Mouse (Mus musculus): ENCODE measurements around the gene Erc2.

Gene Erc2

GRCm38 (mm10) chr14:28505586-28506375 is 883.6 kb downstream of the Erc2 start:
- peak; percentile 32 for DNase-seq (ENCODE audit: low read depth, low spot score)

GRCm38 (mm10) chr14:28506376-28506831 is 884.2 kb downstream of the Erc2 start:
- DNase-seq (ENCODE audit: low read depth, low spot score), result peak; percentile 8

- DNase-seq (ENCODE audit: low read depth, low spot score), result no peak
Measured at GRCm38 (mm10) chr14:28507011-28507410, 884.8 kb downstream of the Erc2 start.

GRCm38 (mm10) chr14:28507471-28507870 is 885.2 kb downstream of the Erc2 start:
- DNase-seq (ENCODE audit: low read depth, low spot score), result peak; percentile 68

GRCm38 (mm10) chr14:28508288-28509258 is 886.3 kb downstream of the Erc2 start:
- DNase-seq (ENCODE audit: low read depth, low spot score), result peak; percentile 9

GRCm38 (mm10) chr14:28509441-28510340 is 887.5 kb downstream of the Erc2 start:
- DNase-seq (ENCODE audit: low read depth, low spot score), result no peak

- DNase-seq (ENCODE audit: low read depth, low spot score), result peak; percentile 33
Measured at GRCm38 (mm10) chr14:28510341-28511028, 888.3 kb downstream of the Erc2 start.

- peak; percentile 12 for DNase-seq (ENCODE audit: low read depth, low spot score)
Measured at GRCm38 (mm10) chr14:28511029-28511651, 888.9 kb downstream of the Erc2 start.

- no peak for DNase-seq (ENCODE audit: low read depth, low spot score)
Measured at GRCm38 (mm10) chr14:28512805-28513590, 890.8 kb downstream of the Erc2 start.

GRCm38 (mm10) chr14:28514171-28514570 is 891.9 kb downstream of the Erc2 start:
- DNase-seq (ENCODE audit: low read depth, low spot score), result no peak

- DNase-seq (ENCODE audit: low read depth, low spot score), result no peak
Measured at GRCm38 (mm10) chr14:28515331-28515730, 893.1 kb downstream of the Erc2 start.

- no peak for DNase-seq (ENCODE audit: low read depth, low spot score)
Measured at GRCm38 (mm10) chr14:28517631-28518560, 895.7 kb downstream of the Erc2 start.

GRCm38 (mm10) chr14:28521106-28521505 is 898.9 kb downstream of the Erc2 start:
- no peak for DNase-seq (ENCODE audit: low read depth, low spot score)

GRCm38 (mm10) chr14:28522611-28523010 is 900.4 kb downstream of the Erc2 start:
- DNase-seq (ENCODE audit: low read depth, low spot score), result no peak

GRCm38 (mm10) chr14:28525566-28525965 is 903.3 kb downstream of the Erc2 start:
- DNase-seq (ENCODE audit: low read depth, low spot score), result no peak
